Mouse (Mus musculus) adrenal gland, postnatal 14 days (tissue): Measurements from ENCODE around the gene Ppp1r36. TPM values are rescaled to one million over a fixed set of nuclear protein-coding genes. Genes with fewer than 3 reads are reported as not detected.
"Not testable (repeated sequence)": the region's sequence is repeated elsewhere in the genome, so short reads cannot be mapped to it uniquely, and the experiment has no call there.

Experiments
- DNase-seq: peaks from one replicate; pipeline ENCODE4 v3.0.0; 2021; ENCODE audit warnings: mixed read lengths
- total RNA-seq: library from RNA; stranded (reverse); gene quantifications from 2 replicates; pipeline ENCODE4 v1.2.3, GENCODE M21; 2021

Gene Ppp1r36
- total RNA-seq, 1 experiment from 2014 or later: not detected

- no peak for DNase-seq
Measured at GRCm38 (mm10) chr12:76448127-76448526, 30.8 kb downstream of the Ppp1r36 start.

- no peak for DNase-seq
Measured at GRCm38 (mm10) chr12:76452203-76452602, 34.9 kb downstream of the Ppp1r36 start.

GRCm38 (mm10) chr12:76458445-76458844 is 41.1 kb downstream of the Ppp1r36 start:
- DNase-seq: not testable (repeated sequence)

GRCm38 (mm10) chr12:76459032-76459431 is 41.7 kb downstream of the Ppp1r36 start:
- DNase-seq: no peak

GRCm38 (mm10) chr12:76463391-76463790 is 46.1 kb downstream of the Ppp1r36 start:
- peak; percentile 66 for DNase-seq

- no peak for DNase-seq
Measured at GRCm38 (mm10) chr12:76464651-76465252, 47.4 kb downstream of the Ppp1r36 start.

- no peak for DNase-seq
Measured at GRCm38 (mm10) chr12:76466651-76467050, 49.3 kb downstream of the Ppp1r36 start.

GRCm38 (mm10) chr12:76467256-76467655 is 49.9 kb downstream of the Ppp1r36 start:
- peak; percentile 31 for DNase-seq

- DNase-seq: peak; percentile 76
Measured at GRCm38 (mm10) chr12:76472046-76472445, 54.7 kb downstream of the Ppp1r36 start.

GRCm38 (mm10) chr12:76473562-76474245 is 56.4 kb downstream of the Ppp1r36 start:
- no peak for DNase-seq

GRCm38 (mm10) chr12:76474246-76474583 is 56.9 kb downstream of the Ppp1r36 start:
- DNase-seq: no peak

- no peak for DNase-seq
Measured at GRCm38 (mm10) chr12:76474802-76475201, 57.5 kb downstream of the Ppp1r36 start.

- DNase-seq: no peak
Measured at GRCm38 (mm10) chr12:76476146-76476545, 58.8 kb downstream of the Ppp1r36 start.

GRCm38 (mm10) chr12:76478309-76479023 is 61.1 kb downstream of the Ppp1r36 start:
- no peak for DNase-seq

- no peak for DNase-seq
Measured at GRCm38 (mm10) chr12:76479174-76479573, 61.8 kb downstream of the Ppp1r36 start.

- DNase-seq: no peak
Measured at GRCm38 (mm10) chr12:76479836-76480495, 62.6 kb downstream of the Ppp1r36 start.

- DNase-seq: no peak
Measured at GRCm38 (mm10) chr12:76482446-76482845, 65.1 kb downstream of the Ppp1r36 start.

- DNase-seq: no peak
Measured at GRCm38 (mm10) chr12:76482948-76483347, 65.6 kb downstream of the Ppp1r36 start.

- no peak for DNase-seq
Measured at GRCm38 (mm10) chr12:76484881-76485280, 67.5 kb downstream of the Ppp1r36 start.

- no peak for DNase-seq
Measured at GRCm38 (mm10) chr12:76485381-76485780, 68.0 kb downstream of the Ppp1r36 start.

- DNase-seq: no peak
Measured at GRCm38 (mm10) chr12:76486943-76487342, 69.6 kb downstream of the Ppp1r36 start.
